Mouse (Mus musculus): ENCODE results near the gene Il10. TPM values are rescaled to one million over a fixed set of nuclear protein-coding genes. Genes with fewer than 3 reads are reported as not detected.
A peak's percentile ranks its signal among the peaks of the same experiment; 100 is the strongest.

The Il10 gene
- polyA plus RNA-seq, 1 experiment, result 0.09 TPM

GRCm38 (mm10) chr1:131060290-131061253 is 40.9 kb downstream of the Il10 start:
- H3K36me3 ChIP-seq (ENCODE audit: control insufficient read depth, insufficient read depth, low read length), result no peaks in the 10 kb centered on the region; the same call in 1 of the 2 replicates
- H3K27me3 ChIP-seq (ENCODE audit: control insufficient read depth, insufficient read depth, low read length), result no peaks in the 10 kb centered on the region
- H3K4me1 ChIP-seq (replicated peaks; ENCODE audit: control insufficient read depth, insufficient read depth, low read length), result peaks cover 11% of the 10 kb centered on the region
- DNase-seq, result peak; percentile 52
- no peak for TF ChIP-seq CTCF (IDR thresholded peaks at IDR 0.05; ENCODE audit: borderline replicate concordance, control insufficient read depth, extremely low read depth, insufficient read depth, low read length, poor library complexity)
- no peak for TF ChIP-seq POLR2A (IDR thresholded peaks at IDR 0.05; ENCODE audit: control insufficient read depth, extremely low read depth, insufficient read depth, low read length, poor library complexity)
- no peak overlapping the region for H3K4me3 ChIP-seq (ENCODE audit: control insufficient read depth, insufficient read depth, low read length)
- WGBS, result 49% methylated on average over 13 of the region's 13 CpGs
- H3K27ac ChIP-seq (ENCODE audit: control insufficient read depth, insufficient read depth, low read length), result no peak overlapping the region

DNA sequence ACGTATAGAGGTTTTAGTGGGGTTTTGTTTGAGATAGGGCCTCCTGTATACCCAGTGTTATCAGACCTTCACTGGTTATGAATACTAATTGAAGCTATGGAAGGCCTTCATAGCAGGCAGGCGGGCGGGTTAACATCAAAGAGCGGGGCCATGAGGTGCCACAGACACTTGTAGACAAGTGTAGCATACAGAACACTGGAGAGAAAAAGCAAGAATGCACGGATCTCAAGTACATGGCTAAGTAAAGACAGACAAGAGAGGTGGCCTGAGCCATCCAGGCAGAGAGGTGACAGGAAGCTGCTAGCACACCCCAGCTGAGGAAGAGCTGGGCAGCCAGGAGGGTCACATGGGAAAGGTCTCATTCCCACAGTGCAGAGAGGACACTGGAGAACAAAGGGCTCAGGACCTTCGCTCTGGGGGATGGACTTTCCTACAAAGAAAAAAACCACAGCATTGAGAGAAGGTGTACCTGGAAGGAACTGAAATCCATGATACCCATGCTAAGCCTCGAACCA is 42.2 kb downstream of the Il10 start:
- H3K4me3 ChIP-seq (ENCODE audit: control insufficient read depth, insufficient read depth, low read length), result no peak overlapping the region
- TF ChIP-seq POLR2A (IDR thresholded peaks at IDR 0.05; ENCODE audit: control insufficient read depth, extremely low read depth, insufficient read depth, low read length, poor library complexity), result no peak
- 88% methylated on average over 7 of the region's 7 CpGs for WGBS
- no peak for DNase-seq
- no peak overlapping the region for H3K27ac ChIP-seq (ENCODE audit: control insufficient read depth, insufficient read depth, low read length)
- no peaks in the 10 kb centered on the region for H3K36me3 ChIP-seq (ENCODE audit: control insufficient read depth, insufficient read depth, low read length)
- H3K27me3 ChIP-seq (ENCODE audit: control insufficient read depth, insufficient read depth, low read length), result no peaks in the 10 kb centered on the region
- H3K4me1 ChIP-seq (replicated peaks; ENCODE audit: control insufficient read depth, insufficient read depth, low read length), result peaks cover 11% of the 10 kb centered on the region

DNA sequence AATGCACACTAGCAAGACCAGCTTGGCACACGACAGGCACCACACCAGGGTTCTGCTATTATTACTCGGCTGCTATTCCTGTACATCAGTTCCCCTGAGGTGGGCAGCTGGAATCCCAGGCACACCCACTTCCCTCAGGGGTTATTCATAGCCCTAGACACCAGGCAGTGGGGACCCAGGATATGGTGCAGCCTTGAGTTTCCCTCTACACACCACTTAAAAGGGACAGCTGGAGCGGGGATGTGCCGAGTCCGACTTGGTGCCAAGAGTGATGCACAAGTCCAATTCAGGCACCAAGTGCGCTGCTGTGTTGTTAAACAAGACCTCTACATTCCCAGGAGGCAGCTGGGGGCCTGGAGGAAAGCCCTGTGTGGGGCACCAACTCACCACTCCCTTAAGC is 43.2 kb downstream of the Il10 start:
- 74% methylated on average over 6 of the region's 6 CpGs for WGBS
- DNase-seq, result no peak
- Histone ChIP-seq H3K27me3 (ENCODE audit: control insufficient read depth, insufficient read depth, low read length) (no peaks in the 10 kb centered on the region), H3K27ac (ENCODE audit: control insufficient read depth, insufficient read depth, low read length) (no peak overlapping the region), H3K36me3 (ENCODE audit: control insufficient read depth, insufficient read depth, low read length) (no peaks in the 10 kb centered on the region), H3K4me3 (ENCODE audit: control insufficient read depth, insufficient read depth, low read length) (no peak overlapping the region), H3K4me1 (replicated peaks; ENCODE audit: control insufficient read depth, insufficient read depth, low read length) (peaks cover 11% of the 10 kb centered on the region)
- TF ChIP-seq POLR2A (IDR thresholded peaks at IDR 0.05; ENCODE audit: control insufficient read depth, extremely low read depth, insufficient read depth, low read length, poor library complexity) (no peak), CTCF (IDR thresholded peaks at IDR 0.05; ENCODE audit: borderline replicate concordance, control insufficient read depth, extremely low read depth, insufficient read depth, low read length, poor library complexity) (no peak)

- no peak overlapping the region for H3K4me3 ChIP-seq (ENCODE audit: control insufficient read depth, insufficient read depth, low read length)
- 92% methylated on average over 6 of the region's 6 CpGs for WGBS
- H3K27me3 ChIP-seq (ENCODE audit: control insufficient read depth, insufficient read depth, low read length), result no peaks in the 10 kb centered on the region
- TF ChIP-seq POLR2A (IDR thresholded peaks at IDR 0.05; ENCODE audit: control insufficient read depth, extremely low read depth, insufficient read depth, low read length, poor library complexity), result no peak
- TF ChIP-seq CTCF (IDR thresholded peaks at IDR 0.05; ENCODE audit: borderline replicate concordance, control insufficient read depth, extremely low read depth, insufficient read depth, low read length, poor library complexity), result no peak
- no peaks in the 10 kb centered on the region for H3K36me3 ChIP-seq (ENCODE audit: control insufficient read depth, insufficient read depth, low read length)
- no peak for DNase-seq
- H3K27ac ChIP-seq (ENCODE audit: control insufficient read depth, insufficient read depth, low read length), result no peak overlapping the region
- H3K4me1 ChIP-seq (replicated peaks; ENCODE audit: control insufficient read depth, insufficient read depth, low read length), result peaks cover 17% of the 10 kb centered on the region
Observed at GRCm38 (mm10) chr1:131064202-131064601, 44.6 kb downstream of the Il10 start.

GRCm38 (mm10) chr1:131068011-131068727 is 48.5 kb downstream of the Il10 start:
- no peak overlapping the region for H3K4me3 ChIP-seq (ENCODE audit: control insufficient read depth, insufficient read depth, low read length)
- peaks cover 6% of the 10 kb centered on the region; the same call in 1 of the 2 replicates for H3K4me1 ChIP-seq (replicated peaks; ENCODE audit: control insufficient read depth, insufficient read depth, low read length)

GRCm38 (mm10) chr1:131069010-131069409 is 49.4 kb downstream of the Il10 start:
- no peak overlapping the region for H3K27ac ChIP-seq (ENCODE audit: control insufficient read depth, insufficient read depth, low read length)
- no peaks in the 10 kb centered on the region for H3K36me3 ChIP-seq (ENCODE audit: control insufficient read depth, insufficient read depth, low read length)
- DNase-seq, result no peak
- H3K4me1 ChIP-seq (replicated peaks; ENCODE audit: control insufficient read depth, insufficient read depth, low read length), result peaks cover 7% of the 10 kb centered on the region; the same call in 1 of the 2 replicates
- WGBS, result 91% methylated on average over 7 of the region's 7 CpGs
- H3K27me3 ChIP-seq (ENCODE audit: control insufficient read depth, insufficient read depth, low read length), result no peaks in the 10 kb centered on the region
- TF ChIP-seq POLR2A (IDR thresholded peaks at IDR 0.05; ENCODE audit: control insufficient read depth, extremely low read depth, insufficient read depth, low read length, poor library complexity), result no peak
- no peak for TF ChIP-seq CTCF (IDR thresholded peaks at IDR 0.05; ENCODE audit: borderline replicate concordance, control insufficient read depth, extremely low read depth, insufficient read depth, low read length, poor library complexity)
- no peak overlapping the region for H3K4me3 ChIP-seq (ENCODE audit: control insufficient read depth, insufficient read depth, low read length)

More at GRCm38 (mm10) chr1:131068011-131068727, 48.5 kb downstream of the Il10 start:
- no peak for DNase-seq
- TF ChIP-seq CTCF (IDR thresholded peaks at IDR 0.05; ENCODE audit: borderline replicate concordance, control insufficient read depth, extremely low read depth, insufficient read depth, low read length, poor library complexity) (no peak), POLR2A (IDR thresholded peaks at IDR 0.05; ENCODE audit: control insufficient read depth, extremely low read depth, insufficient read depth, low read length, poor library complexity) (no peak)
- Histone ChIP-seq H3K27ac (ENCODE audit: control insufficient read depth, insufficient read depth, low read length) (no peak overlapping the region), H3K27me3 (ENCODE audit: control insufficient read depth, insufficient read depth, low read length) (no peaks in the 10 kb centered on the region), H3K36me3 (ENCODE audit: control insufficient read depth, insufficient read depth, low read length) (no peaks in the 10 kb centered on the region)
- WGBS, result 77% methylated on average over 10 of the region's 10 CpGs
